Mouse (Mus musculus): ENCODE results near the gene Hmg20a. TPM values are rescaled to one million over a fixed set of nuclear protein-coding genes. Genes with fewer than 3 reads are reported as not detected.

The Hmg20a gene
- polyA plus RNA-seq, 2 experiments: 9.5 to 9.6 TPM

GRCm38 (mm10) chr9:56414322-56414721 is 4.1 kb upstream of the Hmg20a start:
- H3K9me3 ChIP-seq (ENCODE audit: control insufficient read depth, low read length): no peaks in the 10 kb centered on the region
- H3K4me3 ChIP-seq (ENCODE audit: insufficient read depth in 1 of 2, low read depth in 2 of 2, low read length in 2 of 2): no peak overlapping the region
- H3K4me2 ChIP-seq (ENCODE audit: low read depth): no peak overlapping the region
- H3K27me3 ChIP-seq (ENCODE audit: control insufficient read depth, insufficient read depth, low read length): no peaks in the 10 kb centered on the region
- DNase-seq (ENCODE audit: low read depth in 3 of 3, low spot score in 3 of 3) (no peak), ATAC-seq (ENCODE audit: insufficient read depth) (no peak)
- TF ChIP-seq EP300 (IDR thresholded peaks at IDR 0.05; ENCODE audit: low read depth) (no peak), CTCF (IDR thresholded peaks at IDR 0.05; ENCODE audit: low read depth) (peak; percentile 30)
- H3K27ac ChIP-seq: no peak overlapping the region
- H3K36me3 ChIP-seq (replicated peaks; ENCODE audit: control insufficient read depth, insufficient read depth, low read depth): no peaks in the 10 kb centered on the region
- H3K9ac ChIP-seq (replicated peaks): no peak overlapping the region
- peaks cover 6 to 14% of the 10 kb centered on the region in 2 experiments; a peak in 3 of 4 replicates for H3K4me1 ChIP-seq (replicated peaks; ENCODE audit: control insufficient read depth in 2 of 2, insufficient read depth in 2 of 2, low read length in 1 of 2)

GRCm38 (mm10) chr9:56415393-56415792 is 3.0 kb upstream of the Hmg20a start:
- H3K4me1 ChIP-seq (replicated peaks; ENCODE audit: control insufficient read depth in 2 of 2, insufficient read depth in 2 of 2, low read length in 1 of 2): peaks cover 9 to 13% of the 10 kb centered on the region in 2 experiments
- no peak for DNase-seq (ENCODE audit: low read depth in 3 of 3, low spot score in 3 of 3)
- H3K4me3 ChIP-seq (ENCODE audit: insufficient read depth in 1 of 2, low read depth in 2 of 2, low read length in 2 of 2): no peak overlapping the region
- H3K9me3 ChIP-seq (ENCODE audit: control insufficient read depth, low read length): no peaks in the 10 kb centered on the region
- H3K9ac ChIP-seq (replicated peaks): no peak overlapping the region
- H3K4me2 ChIP-seq (ENCODE audit: low read depth): no peak overlapping the region
- no peak for ATAC-seq (ENCODE audit: insufficient read depth)
- TF ChIP-seq CTCF (IDR thresholded peaks at IDR 0.05; ENCODE audit: low read depth) (no peak), EP300 (IDR thresholded peaks at IDR 0.05; ENCODE audit: low read depth) (no peak)
- H3K36me3 ChIP-seq (replicated peaks; ENCODE audit: control insufficient read depth, insufficient read depth, low read depth): no peaks in the 10 kb centered on the region
- H3K27ac ChIP-seq: no peak overlapping the region
- no peaks in the 10 kb centered on the region for H3K27me3 ChIP-seq (ENCODE audit: control insufficient read depth, insufficient read depth, low read length)
- 78% methylated on average over 1 of the region's 1 CpGs for WGBS (ENCODE audit: insufficient replicate concordance)

GRCm38 (mm10) chr9:56415935-56416607 is 2.3 kb upstream of the Hmg20a start:
- no peak for DNase-seq (ENCODE audit: low read depth in 3 of 3, low spot score in 3 of 3)
- H3K4me3 ChIP-seq (ENCODE audit: insufficient read depth in 1 of 2, low read depth in 2 of 2, low read length in 2 of 2): no peak overlapping the region; a peak in 1 of 4 replicates
- H3K27ac ChIP-seq: no peak overlapping the region
- H3K9ac ChIP-seq (replicated peaks): no peak overlapping the region
- 47% methylated on average over 4 of the region's 4 CpGs for WGBS (ENCODE audit: insufficient replicate concordance)
- no peaks in the 10 kb centered on the region for H3K9me3 ChIP-seq (ENCODE audit: control insufficient read depth, low read length)
- TF ChIP-seq EP300 (IDR thresholded peaks at IDR 0.05; ENCODE audit: low read depth): no peak
- TF ChIP-seq CTCF (IDR thresholded peaks at IDR 0.05; ENCODE audit: low read depth): no peak
- H3K36me3 ChIP-seq (replicated peaks; ENCODE audit: control insufficient read depth, insufficient read depth, low read depth): no peaks in the 10 kb centered on the region
- H3K4me2 ChIP-seq (ENCODE audit: low read depth): peak overlapping the region; percentile 83
- ATAC-seq (ENCODE audit: insufficient read depth): no peak
- H3K4me1 ChIP-seq (replicated peaks; ENCODE audit: control insufficient read depth in 2 of 2, insufficient read depth in 2 of 2, low read length in 1 of 2): peaks cover 12 to 13% of the 10 kb centered on the region in 2 experiments
- no peaks in the 10 kb centered on the region for H3K27me3 ChIP-seq (ENCODE audit: control insufficient read depth, insufficient read depth, low read length)

DNA sequence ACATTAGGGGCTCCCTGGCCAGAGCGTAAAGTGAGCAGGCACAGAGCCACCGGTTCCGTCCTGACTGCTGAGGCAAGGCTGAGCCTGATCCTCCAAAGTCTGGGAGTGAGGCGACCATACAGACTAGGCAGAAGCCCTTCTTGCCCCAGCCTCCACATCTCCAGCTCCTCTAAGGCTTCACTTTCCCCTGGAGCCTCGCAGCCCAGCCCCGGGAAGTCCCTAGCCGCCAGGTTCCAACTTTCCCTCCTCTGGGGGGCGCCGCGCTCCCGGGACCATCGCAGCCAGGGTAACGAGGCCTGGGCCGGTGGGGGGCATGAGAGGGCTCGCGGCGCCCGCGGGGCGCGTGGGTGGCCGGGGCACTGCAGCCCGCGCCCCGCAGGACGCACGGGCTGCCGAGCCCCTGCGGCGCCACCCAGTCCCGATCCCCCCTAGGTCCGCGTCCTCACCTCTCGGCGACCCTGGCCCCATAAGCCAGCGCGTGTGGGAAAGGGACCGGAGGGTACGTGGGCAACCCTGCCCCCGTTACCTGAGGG is 928 bp upstream of the Hmg20a start:
- DNase-seq (ENCODE audit: low read depth in 3 of 3, low spot score in 3 of 3): peak; percentile 41 to 56 (median 42)
- H3K4me3 ChIP-seq (ENCODE audit: insufficient read depth in 1 of 2, low read depth in 2 of 2, low read length in 2 of 2): peak overlapping the region; percentile 69 to 75
- H3K27me3 ChIP-seq (ENCODE audit: control insufficient read depth, insufficient read depth, low read length): no peaks in the 10 kb centered on the region
- H3K27ac ChIP-seq: peak overlapping the region; percentile 16; the same call in 1 of the 2 replicates
- TF ChIP-seq EP300 (IDR thresholded peaks at IDR 0.05; ENCODE audit: low read depth) (no peak), CTCF (IDR thresholded peaks at IDR 0.05; ENCODE audit: low read depth) (peak; percentile 70)
- under 1% methylated on average over 34 of the region's 40 CpGs for WGBS (ENCODE audit: insufficient replicate concordance)
- peaks cover 12 to 13% of the 10 kb centered on the region in 2 experiments for H3K4me1 ChIP-seq (replicated peaks; ENCODE audit: control insufficient read depth in 2 of 2, insufficient read depth in 2 of 2, low read length in 1 of 2)
- H3K9ac ChIP-seq (replicated peaks): peak overlapping the region; percentile 80
- peak; percentile 52 for ATAC-seq (ENCODE audit: insufficient read depth)
- H3K36me3 ChIP-seq (replicated peaks; ENCODE audit: control insufficient read depth, insufficient read depth, low read depth): no peaks in the 10 kb centered on the region
- peak overlapping the region; percentile 83 for H3K4me2 ChIP-seq (ENCODE audit: low read depth)
- H3K9me3 ChIP-seq (ENCODE audit: control insufficient read depth, low read length): no peaks in the 10 kb centered on the region

DNA sequence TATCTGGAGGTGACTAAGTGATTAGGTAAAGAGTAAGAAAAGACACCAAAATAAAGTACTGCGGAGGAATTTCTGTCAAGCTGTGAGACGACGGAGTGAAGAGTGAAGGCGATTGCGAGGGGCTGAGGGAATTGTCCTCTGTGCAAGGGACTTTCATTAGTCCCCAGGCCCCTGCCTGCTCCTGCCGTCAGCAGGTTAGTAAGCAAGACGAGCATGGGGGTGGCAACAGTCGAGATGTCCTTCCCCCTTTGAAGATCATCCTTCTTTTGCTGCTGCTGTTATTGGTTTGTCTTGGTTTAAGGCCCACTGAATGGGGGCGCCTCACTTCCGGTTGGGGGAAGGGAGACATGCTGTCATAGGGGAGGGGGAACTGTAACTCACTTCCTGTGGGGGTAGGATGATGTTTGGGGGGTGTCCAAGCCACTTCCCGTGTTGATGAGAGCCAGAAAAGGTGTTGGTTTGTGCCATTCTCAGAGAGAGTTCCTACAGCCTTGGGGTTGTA is 380 bp downstream of the Hmg20a start:
- DNase-seq (ENCODE audit: low read depth in 3 of 3, low spot score in 3 of 3) (peak; percentile 48 to 68 (median 50)), ATAC-seq (ENCODE audit: insufficient read depth) (0 out of 2 replicates have a peak, but pooled peaks have one; percentile 9)
- peak overlapping the region; percentile 58 for H3K27ac ChIP-seq
- no peak; the same call in 1 of the 2 replicates for TF ChIP-seq CTCF (IDR thresholded peaks at IDR 0.05; ENCODE audit: low read depth)
- TF ChIP-seq EP300 (IDR thresholded peaks at IDR 0.05; ENCODE audit: low read depth): 0 out of 2 replicates have a peak, but pooled peaks have one; percentile 17
- no peaks in the 10 kb centered on the region for H3K36me3 ChIP-seq (replicated peaks; ENCODE audit: control insufficient read depth, insufficient read depth, low read depth)
- no peaks in the 10 kb centered on the region for H3K9me3 ChIP-seq (ENCODE audit: control insufficient read depth, low read length)
- peaks cover 10 to 13% of the 10 kb centered on the region in 2 experiments for H3K4me1 ChIP-seq (replicated peaks; ENCODE audit: control insufficient read depth in 2 of 2, insufficient read depth in 2 of 2, low read length in 1 of 2)
- H3K4me3 ChIP-seq (ENCODE audit: insufficient read depth in 1 of 2, low read depth in 2 of 2, low read length in 2 of 2): peak overlapping the region; percentile 75 to 82
- WGBS (ENCODE audit: insufficient replicate concordance): under 1% methylated on average over 11 of the region's 11 CpGs
- H3K27me3 ChIP-seq (ENCODE audit: control insufficient read depth, insufficient read depth, low read length): no peaks in the 10 kb centered on the region
- peak overlapping the region; percentile 83 for H3K4me2 ChIP-seq (ENCODE audit: low read depth)
- peak overlapping the region; percentile 68 for H3K9ac ChIP-seq (replicated peaks)

Data from liver, embryonic 14.5 days (tissue).